Comparison of ENCODE assay signal across 23 mouse cellular contexts in genomic region chr8:83083452-83083851, GRCm38 (mm10).
"Had no signal": no experiment of that assay in that cellular context is flagged by ENCODE, and none has a peak within 500 bp of the region (broad histone marks: within the 10 kb centered on the region; RNA-seq: fewer than 3 reads in every experiment).

No protein-coding gene starts in this region.

- DNase-seq: gastrocnemius, adult 2 months; gastrocnemius, postnatal 10 days; gastrocnemius, postnatal 25 days; heart, adult 2 months; heart, postnatal 10 days; heart, postnatal 4 days; kidney, adult 18-20 months; kidney, adult 8-10 months; kidney, postnatal 10 days; kidney, postnatal 25 days; kidney, postnatal 4 days; liver; liver, embryonic 13.5 days had no signal

- H3K4me1 ChIP-seq: heart, embryonic 12.5 days; intestine, embryonic 15.5 days; liver, embryonic 13.5 days; liver, embryonic 15.5 days had no signal

- H3K27me3 ChIP-seq: heart, embryonic 12.5 days; hindbrain, embryonic 12.5 days; intestine, embryonic 15.5 days; limb, embryonic 12.5 days; liver, embryonic 13.5 days; liver, embryonic 15.5 days had no signal

- H3K36me3 ChIP-seq: heart, embryonic 12.5 days; hindbrain, embryonic 10.5 days; hindbrain, embryonic 12.5 days; intestine, embryonic 15.5 days; limb, embryonic 10.5 days; limb, embryonic 12.5 days; liver, embryonic 13.5 days; liver, embryonic 15.5 days had no signal

- H3K9me3 ChIP-seq: heart, embryonic 12.5 days; hindbrain, embryonic 10.5 days; hindbrain, embryonic 12.5 days; intestine, embryonic 15.5 days; limb, embryonic 10.5 days; limb, embryonic 12.5 days; liver, embryonic 13.5 days; liver, embryonic 15.5 days had no signal

- H3K27ac ChIP-seq: gastrocnemius, adult 2 months; heart, adult 2 months; hindbrain, embryonic 10.5 days; hindbrain, embryonic 12.5 days; hindbrain, embryonic 14.5 days; intestine, embryonic 15.5 days; layer of hippocampus, adult 2 months; left cerebral cortex, adult 2 months; limb, embryonic 10.5 days; limb, embryonic 12.5 days; liver, embryonic 13.5 days; liver, embryonic 15.5 days had no signal

- H3K4me3 ChIP-seq: gastrocnemius, adult 2 months; heart, adult 2 months; heart, embryonic 12.5 days; hindbrain, embryonic 10.5 days; hindbrain, embryonic 12.5 days; intestine, embryonic 15.5 days; layer of hippocampus, adult 2 months; left cerebral cortex, adult 2 months; limb, embryonic 10.5 days; limb, embryonic 12.5 days; liver, embryonic 13.5 days; liver, embryonic 15.5 days had no signal
